Mouse (Mus musculus) G1E-ER4 (cell line): ENCODE results near the gene Gm3233. TPM values are rescaled to one million over a fixed set of nuclear protein-coding genes. Genes with fewer than 3 reads are reported as not detected.
"Not testable (repeated sequence)": the region's sequence is repeated elsewhere in the genome, so short reads cannot be mapped to it uniquely, and the experiment has no call there.

Experiments used
- GATA1 ChIP-seq: IDR thresholded peaks from one replicate; pipeline ENCODE4 v1.8.0; 2012; ENCODE audit warnings: low read length, inconsistent platforms
- polyA plus RNA-seq: library from polyadenylated mRNA; stranded (reverse); fragments of >175 nt; gene quantifications from 2 replicates; pipeline ENCODE4 v1.2.3, GENCODE M21; 2012

Gene Gm3233
- not detected in 2 replicates for polyA plus RNA-seq

DNA sequence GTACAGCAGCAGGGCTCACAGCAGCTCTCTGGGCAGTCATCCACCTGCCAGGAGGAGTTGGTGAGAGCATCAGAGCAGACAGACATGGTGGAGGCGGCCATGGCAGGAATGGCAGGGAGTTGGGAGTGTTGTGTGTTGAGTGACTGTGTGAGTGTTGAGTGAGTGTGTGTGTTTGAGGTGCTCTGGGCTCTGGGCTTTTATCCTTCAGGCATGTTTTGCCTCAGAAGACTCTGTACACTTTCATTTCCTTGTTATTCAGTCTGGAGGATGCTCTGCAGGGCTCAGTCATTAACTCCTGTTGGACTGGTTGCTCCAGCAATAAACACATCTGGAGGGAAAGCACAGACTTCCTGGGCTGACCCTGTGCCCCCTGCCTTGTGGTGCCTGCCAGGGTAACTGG, at the start of gene Gm3233:
Gm3233 (minus strand) TSS at position 101 of the 400 bp plus-strand sequence.
- not testable (repeated sequence) for TF ChIP-seq GATA1

DNA sequence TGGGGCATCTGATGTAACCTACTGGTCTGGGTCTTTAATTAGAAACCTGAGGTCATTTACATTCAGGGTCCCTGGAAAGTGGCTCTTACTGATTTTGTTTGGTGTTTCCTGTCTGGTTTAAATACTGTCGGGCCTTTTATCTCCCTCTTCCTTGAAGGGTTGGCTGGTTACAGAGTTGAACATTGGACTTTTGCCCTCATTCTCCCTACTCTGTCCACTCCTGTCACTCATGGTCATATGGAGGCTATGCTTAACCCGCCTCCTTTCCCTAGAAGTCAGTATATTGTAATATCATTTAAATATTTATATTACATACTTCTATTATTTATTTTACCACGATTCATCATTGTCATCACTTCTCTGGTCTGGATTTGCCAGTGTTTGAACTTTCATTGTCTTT, 44.6 kb upstream of the Gm3233 start:
- no peak for TF ChIP-seq GATA1

DNA sequence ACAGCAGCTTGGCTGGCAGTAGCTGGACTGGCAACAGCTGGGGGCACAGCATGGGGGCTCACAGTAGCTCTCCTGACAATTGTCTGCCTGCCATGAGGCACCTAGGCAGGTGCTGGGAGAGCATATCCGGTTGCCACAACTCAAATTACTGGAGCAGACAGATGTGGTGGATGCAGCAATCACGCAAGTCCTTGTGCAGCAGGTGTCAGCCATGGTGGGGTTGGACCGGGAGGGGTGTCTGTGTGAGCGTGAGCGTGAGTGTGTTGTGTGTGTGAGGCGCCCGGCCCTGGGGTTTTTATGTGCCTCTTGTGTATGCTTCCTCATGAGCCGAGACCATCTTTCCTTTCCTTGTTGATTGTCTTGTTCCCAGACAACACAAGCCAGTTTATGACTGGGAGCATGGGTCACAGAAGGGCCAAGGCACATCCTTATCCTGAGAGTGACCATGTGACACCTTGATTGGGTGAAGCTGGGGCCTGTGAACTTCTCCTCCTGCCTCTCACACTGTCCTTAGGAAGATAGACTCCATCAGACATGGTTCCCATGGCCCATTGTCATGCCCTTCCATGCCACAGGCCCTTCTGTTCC, 39.5 kb upstream of the Gm3233 start, which contains the start of gene Gm19668:
Gm19668 (minus strand) TSS at position 213 of the 588 bp plus-strand sequence.
- TF ChIP-seq GATA1, result no peak

DNA sequence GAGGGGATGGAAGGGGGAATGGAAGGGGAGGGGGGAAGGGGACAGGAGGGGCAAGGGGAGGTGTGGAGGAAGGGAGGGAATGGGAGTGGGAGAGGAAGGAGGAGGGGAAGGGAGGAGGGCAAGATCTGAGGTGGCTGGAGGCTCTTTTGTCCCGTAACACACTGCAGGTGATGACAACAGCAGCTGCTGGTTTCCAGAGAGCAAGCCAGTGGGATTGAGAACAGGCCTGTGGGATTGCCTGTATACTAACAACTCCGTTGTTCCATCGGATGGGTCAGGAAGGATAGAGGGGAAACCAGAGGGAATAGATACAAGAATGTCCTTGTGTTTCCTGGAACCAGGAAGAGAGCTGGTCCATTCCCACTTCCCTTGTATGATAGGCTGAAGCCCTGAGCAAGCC, 38.2 kb upstream of the Gm3233 start:
- TF ChIP-seq GATA1, result no peak

DNA sequence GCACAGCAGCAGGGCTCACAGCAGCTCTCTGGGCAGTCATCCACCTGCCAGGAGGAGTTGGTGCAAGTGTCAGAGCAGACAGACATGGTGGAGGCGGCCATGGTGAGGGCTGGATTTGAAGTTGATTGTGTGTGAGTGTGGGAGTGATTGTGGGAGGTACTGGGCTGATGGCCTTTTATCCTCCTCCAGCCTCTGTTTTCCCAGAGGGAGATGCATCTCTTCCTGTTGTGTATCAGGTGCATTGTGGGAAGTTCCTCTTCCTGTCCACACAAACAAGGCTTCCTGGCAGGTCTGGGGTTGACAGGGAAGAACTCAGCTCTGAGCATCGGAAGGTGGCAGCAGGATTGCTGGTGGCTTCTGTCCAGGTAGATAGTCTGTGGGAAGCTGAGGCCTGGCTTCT, 35.5 kb upstream of the Gm3233 start, which contains the start of gene Gm9639:
Gm9639 (minus strand) TSS at position 101 of the 400 bp plus-strand sequence.
- no peak for TF ChIP-seq GATA1

DNA sequence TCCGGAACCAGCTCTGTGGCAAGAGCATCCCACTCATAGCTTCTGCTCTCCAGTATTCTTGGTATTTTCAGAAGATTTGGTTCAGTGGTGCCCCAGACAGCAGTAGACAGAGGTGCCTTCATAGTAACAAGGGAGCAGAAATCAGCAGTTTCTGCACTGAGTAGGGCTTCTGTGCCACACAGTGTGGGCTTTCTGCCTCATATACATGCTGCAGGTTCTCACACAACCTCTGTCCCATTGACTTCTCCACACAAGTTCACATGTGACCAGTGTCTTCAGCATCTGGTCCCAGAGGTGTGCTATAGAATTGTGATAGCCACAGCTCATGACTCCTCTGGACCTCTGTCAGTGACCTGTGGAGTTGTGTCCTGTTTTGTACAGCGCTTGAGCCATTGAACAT, 29.1 kb upstream of the Gm3233 start:
- TF ChIP-seq GATA1, result no peak

DNA sequence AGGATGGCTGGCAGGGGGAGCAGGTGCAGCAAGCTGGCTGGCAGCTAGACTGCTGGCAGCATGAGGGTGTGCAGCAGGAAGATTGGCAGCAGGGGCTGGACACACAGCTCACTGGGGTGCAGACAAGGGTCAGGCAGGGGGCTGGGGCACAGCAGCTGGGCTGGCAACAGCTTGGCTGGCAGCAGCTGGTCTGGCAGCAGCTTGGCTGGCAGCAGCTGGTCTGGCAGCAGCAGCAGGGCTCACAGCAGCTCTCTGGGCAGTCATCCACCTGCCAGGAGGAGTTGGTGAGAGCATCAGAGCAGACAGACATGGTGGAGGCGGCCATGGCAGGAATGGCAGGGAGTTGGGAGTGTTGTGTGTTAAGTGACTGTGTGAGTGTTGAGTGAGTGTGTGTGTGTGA, 28.4 kb upstream of the Gm3233 start, which contains the start of gene Gm7137:
Gm7137 (minus strand) TSS at position 325 of the 400 bp plus-strand sequence.
- not testable (repeated sequence) for TF ChIP-seq GATA1

DNA sequence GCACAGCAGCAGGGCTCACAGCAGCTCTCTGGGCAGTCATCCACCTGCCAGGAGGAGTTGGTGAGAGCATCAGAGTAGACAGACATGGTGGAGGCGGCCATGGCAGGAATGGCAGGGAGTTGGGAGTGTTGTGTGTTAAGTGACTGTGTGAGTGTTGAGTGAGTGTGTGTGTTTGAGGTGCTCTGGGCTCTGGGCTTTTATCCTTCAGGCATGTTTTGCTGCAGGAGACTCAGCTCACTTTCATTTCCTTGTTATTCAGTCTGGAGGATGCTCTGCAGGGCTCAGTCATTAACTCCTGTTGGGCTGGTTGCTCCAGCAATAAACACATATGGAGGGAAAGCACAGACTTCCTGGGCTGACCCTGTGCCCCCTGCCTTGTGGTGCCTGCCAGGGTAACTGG, 23.0 kb upstream of the Gm3233 start, which contains the start of gene Gm3250:
Gm3250 (minus strand) TSS at position 101 of the 400 bp plus-strand sequence.
- TF ChIP-seq GATA1, result not testable (repeated sequence)

DNA sequence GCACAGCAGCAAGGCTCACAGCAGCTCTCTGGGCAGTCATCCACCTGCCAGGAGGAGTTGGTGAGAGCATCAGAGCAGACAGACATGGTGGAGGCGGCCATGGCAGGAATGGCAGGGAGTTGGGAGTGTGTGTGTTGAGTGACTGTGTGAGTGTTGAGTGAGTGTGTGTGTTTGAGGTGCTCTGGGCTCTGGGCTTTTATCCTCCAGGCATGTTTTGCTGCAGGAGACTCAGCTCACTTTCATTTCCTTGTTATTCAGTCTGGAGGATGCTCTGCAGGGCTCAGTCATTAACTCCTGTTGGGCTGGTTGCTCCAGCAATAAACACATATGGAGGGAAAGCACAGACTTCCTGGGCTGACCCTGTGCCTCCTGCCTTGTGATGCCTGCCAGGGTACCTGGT, 17.4 kb upstream of the Gm3233 start, which contains the start of gene Gm7138:
Gm7138 (minus strand) TSS at position 101 of the 400 bp plus-strand sequence.
- TF ChIP-seq GATA1, result not testable (repeated sequence)

DNA sequence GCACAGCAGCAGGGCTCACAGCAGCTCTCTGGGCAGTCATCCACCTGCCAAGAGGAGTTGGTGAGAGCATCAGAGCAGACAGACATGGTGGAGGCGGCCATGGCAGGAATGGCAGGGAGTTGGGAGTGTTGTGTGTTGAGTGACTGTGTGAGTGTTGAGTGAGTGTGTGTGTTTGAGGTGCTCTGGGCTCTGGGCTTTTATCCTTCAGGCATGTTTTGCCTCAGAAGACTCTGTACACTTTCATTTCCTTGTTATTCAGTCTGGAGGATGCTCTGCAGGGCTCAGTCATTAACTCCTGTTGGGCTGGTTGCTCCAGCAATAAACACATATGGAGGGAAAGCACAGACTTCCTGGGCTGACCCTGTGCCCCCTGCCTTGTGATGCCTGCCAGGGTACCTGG, 11.7 kb upstream of the Gm3233 start, which contains the start of gene Gm3238:
Gm3238 (minus strand) TSS at position 101 of the 400 bp plus-strand sequence.
- TF ChIP-seq GATA1, result not testable (repeated sequence)

DNA sequence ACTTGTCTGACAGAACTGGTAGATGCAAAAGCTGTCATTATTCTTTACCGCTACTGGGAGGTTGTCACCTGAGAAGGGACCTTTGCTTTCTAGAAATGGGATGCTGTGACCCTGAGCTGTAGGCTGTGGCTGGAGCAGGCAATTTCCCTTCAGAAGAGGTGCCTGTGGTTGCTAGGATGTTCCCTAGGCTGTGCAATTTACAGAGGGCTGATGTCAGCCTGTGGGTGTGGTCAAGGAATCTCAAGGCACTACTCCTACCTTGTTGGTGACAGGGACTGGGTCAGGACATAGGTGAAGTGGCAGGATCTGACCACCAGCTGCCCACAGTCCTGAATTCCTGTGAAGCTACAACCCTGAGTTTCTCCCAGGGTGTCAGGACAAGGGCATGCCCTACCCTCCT, 10.2 kb upstream of the Gm3233 start:
- TF ChIP-seq GATA1, result no peak

DNA sequence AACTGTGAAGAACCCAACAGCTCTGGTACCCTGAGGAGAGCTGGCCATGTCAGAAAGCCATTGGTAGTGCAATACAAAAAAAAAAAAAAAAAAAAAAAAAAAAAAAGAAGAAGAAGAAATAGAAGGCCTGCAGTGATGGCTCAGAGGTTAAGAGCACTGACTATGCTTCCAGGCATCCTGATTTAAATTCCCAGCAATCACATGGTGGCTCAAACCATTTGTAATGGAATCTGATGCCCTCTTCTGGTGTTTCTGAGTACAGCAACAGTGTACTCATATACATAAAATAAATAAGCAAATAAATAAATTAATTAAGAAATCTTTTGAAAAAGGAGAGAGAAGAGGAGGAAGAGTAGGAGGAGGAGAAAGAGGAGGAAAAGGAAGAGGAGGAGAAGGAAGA, 6.0 kb downstream of the Gm3233 start:
- no peak for TF ChIP-seq GATA1

DNA sequence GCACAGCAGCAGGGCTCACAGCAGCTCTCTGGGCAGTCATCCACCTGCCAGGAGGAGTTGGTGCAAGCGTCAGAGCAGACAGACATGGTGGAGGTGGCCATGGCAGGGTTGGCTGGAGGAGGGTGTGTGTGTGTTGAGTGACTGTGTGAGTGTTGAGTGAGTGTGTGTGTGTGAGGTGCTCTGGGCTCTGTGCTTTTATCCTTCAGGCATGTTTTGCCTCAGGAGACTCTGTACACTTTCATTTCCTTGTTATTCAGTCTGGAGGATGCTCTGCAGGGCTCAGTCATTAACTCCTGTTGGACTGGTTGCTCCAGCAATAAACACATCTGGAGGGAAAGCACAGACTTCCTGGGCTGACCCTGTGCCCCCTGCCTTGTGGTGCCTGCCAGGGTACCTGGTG, 8.2 kb downstream of the Gm3233 start, which contains the start of gene Gm9736:
Gm9736 (minus strand) TSS at position 101 of the 400 bp plus-strand sequence.
- TF ChIP-seq GATA1, result not testable (repeated sequence)

DNA sequence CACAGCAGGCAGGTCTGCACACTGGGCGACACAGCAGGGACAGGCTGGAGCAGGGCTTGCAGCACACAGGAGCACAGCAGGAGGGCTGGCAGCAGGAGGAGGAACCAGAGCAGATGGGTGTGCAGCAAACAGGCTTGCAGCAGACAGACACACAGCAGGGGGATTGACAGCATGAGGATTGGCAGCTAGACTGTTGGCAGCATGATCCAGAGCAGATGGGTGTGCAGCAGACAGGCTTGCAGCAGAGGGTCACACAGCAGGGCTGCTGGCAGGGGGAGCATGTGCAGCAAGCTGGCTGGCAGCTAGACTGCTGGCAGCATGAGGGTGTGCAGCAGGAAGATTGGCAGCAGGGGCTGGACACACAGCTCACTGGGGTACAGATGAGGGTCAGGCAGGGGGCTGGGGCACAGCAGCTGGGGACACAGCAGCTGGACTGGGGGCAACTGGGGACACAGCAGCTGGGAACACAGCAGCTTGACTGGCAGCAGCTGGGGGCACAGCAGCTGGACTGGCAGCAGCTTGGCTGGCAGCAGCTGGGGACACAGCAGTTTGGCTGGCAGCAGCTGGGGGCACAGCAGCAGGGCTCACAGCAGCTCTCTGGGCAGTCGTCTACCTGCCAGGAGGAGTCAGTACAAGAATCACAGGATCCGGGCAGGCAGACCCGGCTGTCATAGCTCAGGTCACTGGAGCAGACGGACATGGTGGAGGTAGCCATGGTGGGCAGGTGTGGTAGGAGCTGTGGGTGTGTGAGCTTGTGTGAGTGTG, 17.4 kb downstream of the Gm3233 start, which contains the start of gene Gm18596:
Gm18596 (minus strand) TSS at position 715 of the 765 bp plus-strand sequence.
- not testable (repeated sequence) for TF ChIP-seq GATA1

DNA sequence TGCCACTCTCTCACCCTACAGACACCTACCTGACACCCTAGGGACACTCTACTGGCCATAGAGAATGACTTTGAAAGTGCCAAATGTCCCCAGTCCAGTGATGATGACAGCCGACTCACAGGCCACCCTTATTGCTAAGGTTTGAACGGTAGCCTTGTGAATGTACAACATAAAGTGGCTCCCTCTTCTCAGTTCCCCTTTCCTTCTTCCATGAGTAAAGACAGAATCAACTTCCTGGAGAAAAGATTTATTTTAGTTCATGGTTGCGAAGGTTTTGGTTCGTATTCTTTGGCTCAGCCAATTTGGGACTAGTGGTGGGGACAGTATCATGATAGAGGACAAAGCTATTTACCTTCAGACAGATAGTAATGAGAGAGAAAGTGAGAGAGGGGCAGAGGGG, 20.6 kb downstream of the Gm3233 start:
- TF ChIP-seq GATA1, result no peak

DNA sequence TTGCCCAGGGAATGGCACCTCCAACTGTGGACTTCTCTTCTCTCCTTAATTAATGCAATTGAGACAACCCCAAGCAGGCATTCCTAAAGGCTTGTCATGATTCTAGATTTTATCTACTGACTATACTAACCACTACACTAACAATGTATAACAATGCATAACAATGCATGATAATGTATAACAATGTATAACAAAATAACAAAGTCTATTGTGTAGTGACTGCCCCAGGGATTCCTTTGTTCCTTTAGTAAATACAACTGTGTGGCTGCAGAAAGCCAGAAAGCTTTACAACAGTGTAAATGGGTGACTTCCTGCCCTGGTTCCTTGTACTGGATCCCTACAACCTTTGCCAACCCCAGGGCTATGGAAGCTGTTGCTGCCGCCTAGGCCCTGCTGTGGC, 23.6 kb downstream of the Gm3233 start:
- TF ChIP-seq GATA1, result no peak

DNA sequence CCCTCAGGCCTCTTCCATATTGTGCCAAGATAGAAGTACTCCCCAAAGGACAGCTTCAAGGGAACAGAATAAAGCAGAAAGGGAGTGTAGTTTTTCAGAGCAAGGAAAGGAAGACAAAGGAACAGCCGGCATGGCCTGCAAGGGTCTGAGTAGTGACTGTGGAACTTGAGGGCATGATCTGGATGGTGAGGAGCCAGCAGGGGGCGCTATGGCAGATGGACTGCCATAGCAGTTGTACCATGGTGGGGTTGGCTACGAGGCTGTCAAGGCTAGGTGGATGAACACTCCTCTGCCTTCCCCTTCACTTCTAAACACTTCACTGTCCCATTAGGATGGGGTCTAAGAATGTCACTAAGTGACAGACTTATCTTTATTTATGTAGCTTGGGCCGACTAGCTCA, 30.2 kb downstream of the Gm3233 start:
- no peak for TF ChIP-seq GATA1
